Mouse (Mus musculus) liver, embryonic 14.5 days (tissue): ENCODE results near the gene Hspa12b. TPM values are rescaled to one million over a fixed set of nuclear protein-coding genes. Genes with fewer than 3 reads are reported as not detected.
"Not testable (repeated sequence)": the region's sequence is repeated elsewhere in the genome, so short reads cannot be mapped to it uniquely, and the experiment has no call there.

Experiments
- ATAC-seq: fragments of 200-750 bp; cut with Nextera tagmentation; 2 replicates; pipeline ENCODE4 v1.8.0; 2017; ENCODE audit warnings: moderate number of reproducible peaks, mild to moderate bottlenecking, moderate library complexity; ENCODE audit not compliant: insufficient read depth
- DNase-seq, 3 experiments: peaks; one replicate each; pipeline ENCODE4 v3.0.0-alpha.2; 2012 to 2013; ENCODE audit warnings: low read depth in 3 of 3, low spot score in 3 of 3
- H3K27ac ChIP-seq: fragments of 300-500 bp; sonication (generic); 2 replicates; pipeline ENCODE4 v1.5.1; 2014; ENCODE audit warnings: moderate library complexity, mild to moderate bottlenecking, control low read depth, inconsistent platforms
- H3K27me3 ChIP-seq: fragments of 300-500 bp; sonication (generic); 2 replicates; pipeline ENCODE4 v1.6.1; 2014; ENCODE audit warnings: mild to moderate bottlenecking, low read length, moderate library complexity; ENCODE audit not compliant: control insufficient read depth, insufficient read depth
- H3K36me3 ChIP-seq: fragments of 300-500 bp; sonication (generic); replicated peaks from 2 replicates; pipeline ENCODE4 v1.6.1; 2014; ENCODE audit warnings: low read depth; ENCODE audit not compliant: control insufficient read depth, insufficient read depth
- H3K4me1 ChIP-seq, 2 experiments: fragments of 200-500 bp in 1 of 2; fragments of 300-500 bp in 1 of 2; sonication (generic) in 1 of 2; replicated peaks; 2 replicates each; pipeline ENCODE4 v1.6.1; 2012 to 2014; ENCODE audit warnings: antibody characterized with exemption in 1 of 2, inconsistent platforms in 1 of 2, low read length in 1 of 2; ENCODE audit not compliant: control insufficient read depth in 2 of 2, insufficient read depth in 2 of 2
- H3K4me2 ChIP-seq: fragments of 300-500 bp; sonication (generic); 2 replicates; pipeline ENCODE4 v1.6.1; 2014; ENCODE audit warnings: low read depth, mild to moderate bottlenecking, control low read depth, moderate library complexity
- H3K4me3 ChIP-seq, 2 experiments: fragments of 200-500 bp in 1 of 2; fragments of 300-500 bp in 1 of 2; sonication (generic) in 1 of 2; 2 replicates each; pipeline ENCODE4 v1.5.1; 2012 to 2014; ENCODE audit warnings: low read depth in 2 of 2, low read length in 2 of 2, mild to moderate bottlenecking in 2 of 2, control low read depth in 1 of 2, inconsistent platforms in 1 of 2, moderate library complexity in 1 of 2; ENCODE audit not compliant: insufficient read depth in 1 of 2
- H3K9ac ChIP-seq: fragments of 300-500 bp; sonication (generic); replicated peaks from 2 replicates; pipeline ENCODE4 v1.6.1; 2014; ENCODE audit warnings: mild to moderate bottlenecking, control low read depth, moderate library complexity
- H3K9me3 ChIP-seq: fragments of 300-500 bp; sonication (generic); 2 replicates; pipeline ENCODE4 v1.6.1; 2016; ENCODE audit warnings: low read length, mixed read lengths; ENCODE audit not compliant: control insufficient read depth
- CTCF ChIP-seq: IDR thresholded peaks from 2 replicates; pipeline ENCODE4 v1.5.1; 2016; ENCODE audit warnings: antibody characterized with exemption, low read depth, control low read depth
- EP300 ChIP-seq: IDR thresholded peaks from 2 replicates; pipeline ENCODE4 v1.6.1; 2016; ENCODE audit warnings: antibody characterized with exemption, low read depth
- WGBS: fragments of 180-500 bp; shearing (Covaris S2); extraction: QIAGEN DNeasy Blood & Tissue Kit; methylation state at CpG from one replicate; pipeline ENCODE4 v1.1.7; 2014; ENCODE audit not compliant: insufficient replicate concordance; 5-methylcytosine and 5-hydroxymethylcytosine counted together
- polyA plus RNA-seq, 2 experiments: library from polyadenylated mRNA; depleted of rRNA in 1 of 2; stranded (reverse) in 1 of 2; unstranded in 1 of 2; fragments of >200 nt; fragmentation: Nextera tagmentation in 1 of 2; extraction: Ambion mirVana in 1 of 2; gene quantifications; 2 replicates each; pipeline versions ENCODE4 v1.2.1 to v1.2.3; 2012 to 2014

Gene Hspa12b
- polyA plus RNA-seq, 2 experiments, result 0.71 to 2.1 TPM

DNA sequence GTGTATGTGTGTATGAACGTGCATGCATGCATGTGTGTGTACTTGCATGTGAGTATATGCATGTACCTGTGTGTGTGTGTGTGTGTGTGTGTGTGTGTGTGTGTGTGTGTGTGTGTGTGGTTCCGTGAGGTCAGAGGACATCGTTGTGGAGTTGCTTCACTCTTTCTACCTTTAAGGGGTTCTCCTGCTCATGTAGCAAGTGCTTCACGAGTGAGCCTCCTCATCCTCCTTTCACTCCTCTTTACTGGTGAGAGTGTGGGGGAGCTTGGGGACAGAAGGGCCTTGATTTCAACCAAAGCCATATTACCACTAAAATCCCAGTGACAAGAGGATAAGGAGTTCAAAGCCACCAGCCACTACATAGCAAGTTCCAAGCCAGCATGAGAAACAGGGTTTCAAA, 30.0 kb upstream of the Hspa12b start:
- H3K9ac ChIP-seq, result no peak overlapping the region

DNA sequence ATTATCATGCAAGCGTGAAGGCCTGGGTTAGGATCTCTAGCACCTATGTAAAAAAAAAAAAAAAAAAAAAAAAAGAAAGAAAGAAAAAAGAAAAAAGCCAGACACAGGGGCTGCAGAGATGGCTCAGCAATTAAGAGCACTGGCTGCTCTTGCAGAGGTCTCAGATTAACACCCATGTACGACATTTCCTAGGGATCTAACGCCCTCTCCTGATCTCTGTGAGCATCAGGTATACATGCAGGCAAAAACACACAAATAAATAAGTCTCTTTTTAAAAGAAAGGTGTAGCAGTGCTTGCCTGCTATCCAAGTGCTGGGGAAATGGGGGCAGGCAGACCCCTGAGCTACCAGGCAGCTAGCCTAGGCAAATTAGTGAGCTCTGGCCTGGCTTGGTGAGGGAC, 25.6 kb upstream of the Hspa12b start:
- no peaks in the 10 kb centered on the region for H3K36me3 ChIP-seq
- no peak overlapping the region for H3K4me2 ChIP-seq
- TF ChIP-seq CTCF (no peak), EP300 (no peak)
- ATAC-seq (no peak), DNase-seq (no peak)
- H3K27ac ChIP-seq, result no peak overlapping the region
- H3K27me3 ChIP-seq, result no peaks in the 10 kb centered on the region
- H3K4me3 ChIP-seq, result no peak overlapping the region
- peaks cover 4 to 9% of the 10 kb centered on the region in 2 experiments for H3K4me1 ChIP-seq
- no peak overlapping the region for H3K9ac ChIP-seq
- H3K9me3 ChIP-seq, result no peaks in the 10 kb centered on the region
- WGBS, result 37% methylated on average over 3 of the region's 3 CpGs

More for the DNA sequence above, 30.0 kb upstream of the Hspa12b start:
- Histone ChIP-seq H3K4me2 (peak overlapping the region; percentile 67; the same call in 1 of the 2 replicates), H3K27me3 (no peaks in the 10 kb centered on the region), H3K4me3 (no peak overlapping the region), H3K9me3 (no peaks in the 10 kb centered on the region), H3K27ac (peak overlapping the region; percentile 96), H3K4me1 (peaks cover 17 to 20% of the 10 kb centered on the region in 2 experiments), H3K36me3 (no peaks in the 10 kb centered on the region)
- 70% methylated on average over 4 of the region's 4 CpGs for WGBS
- ATAC-seq, result no peak
- no peak for DNase-seq
- TF ChIP-seq EP300 (no peak), CTCF (no peak)

DNA sequence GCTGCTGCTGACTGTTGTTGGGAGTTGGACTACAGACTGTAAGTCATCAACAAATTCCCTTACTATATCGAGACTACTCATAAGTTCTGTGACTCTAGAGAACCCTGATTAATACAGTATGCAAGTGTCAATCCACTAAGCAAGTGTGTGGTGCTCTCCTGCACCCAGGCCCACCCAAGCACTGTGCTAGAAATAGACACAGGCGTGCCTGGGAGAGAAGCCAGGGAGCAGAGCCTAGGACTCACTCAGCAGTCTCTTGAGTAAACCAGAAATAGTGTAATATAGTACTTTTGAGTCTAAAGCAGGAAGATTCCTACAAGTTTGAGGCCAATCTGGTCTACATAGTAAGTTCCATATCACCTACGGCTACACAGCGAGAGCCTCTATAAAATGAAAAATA, 23.1 kb upstream of the Hspa12b start:
- no peak overlapping the region for H3K4me3 ChIP-seq
- H3K4me1 ChIP-seq, result no peaks in the 10 kb centered on the region
- ATAC-seq, result no peak
- no peak overlapping the region for H3K27ac ChIP-seq
- DNase-seq, result no peak
- no peaks in the 10 kb centered on the region for H3K9me3 ChIP-seq
- no peaks in the 10 kb centered on the region for H3K36me3 ChIP-seq
- WGBS, result 71% methylated on average over 4 of the region's 4 CpGs
- no peaks in the 10 kb centered on the region for H3K27me3 ChIP-seq
- TF ChIP-seq CTCF (no peak), EP300 (no peak)
- H3K9ac ChIP-seq, result no peak overlapping the region
- no peak overlapping the region for H3K4me2 ChIP-seq

DNA sequence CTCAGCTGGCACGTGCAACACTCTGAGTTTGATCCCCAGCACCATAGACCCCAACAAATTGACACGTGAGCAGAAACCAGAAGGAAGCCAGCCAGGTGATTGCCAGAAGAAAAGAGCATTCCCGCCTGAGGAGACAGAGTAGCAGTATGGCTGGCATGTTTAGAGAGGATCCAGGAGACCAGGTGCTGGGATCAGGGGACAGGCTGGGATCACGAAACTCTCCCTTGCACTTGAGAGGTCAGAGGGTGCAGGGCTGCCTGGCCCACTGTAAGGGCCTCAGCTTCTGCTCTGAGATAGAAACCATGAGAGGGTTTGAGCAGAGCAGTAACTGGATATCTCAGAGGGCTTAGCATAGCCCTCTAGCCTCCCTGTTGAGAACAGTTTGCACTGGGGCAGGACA, 22.0 kb upstream of the Hspa12b start:
- not testable (repeated sequence) for ATAC-seq, H3K9me3 ChIP-seq
- 55% methylated on average over 4 of the region's 4 CpGs for WGBS

DNA sequence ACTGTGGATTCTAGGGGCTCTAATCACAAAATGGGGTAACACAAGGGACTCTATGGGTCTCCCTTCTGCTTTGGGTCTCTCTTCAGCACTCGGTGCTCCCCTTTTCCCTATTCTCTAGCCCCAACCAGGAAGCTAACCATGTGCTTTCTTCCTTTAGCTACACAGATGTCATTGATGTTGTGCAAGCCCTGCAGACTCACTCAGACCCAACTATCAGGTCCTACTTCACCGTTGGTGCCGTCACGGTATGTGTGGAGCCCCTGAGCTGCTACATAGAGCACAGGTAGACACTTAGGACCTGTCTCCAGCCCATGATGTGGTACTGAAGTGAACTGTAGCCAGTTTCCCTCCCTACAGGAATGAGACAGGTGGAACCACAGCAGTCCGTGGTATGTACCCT, 21.1 kb upstream of the Hspa12b start:
- 56% methylated on average over 5 of the region's 5 CpGs for WGBS
- no peak for TF ChIP-seq EP300
- no peak for TF ChIP-seq CTCF
- Histone ChIP-seq H3K27ac (no peak overlapping the region), H3K9ac (no peak overlapping the region), H3K9me3 (no peaks in the 10 kb centered on the region), H3K4me1 (no peaks in the 10 kb centered on the region), H3K36me3 (no peaks in the 10 kb centered on the region), H3K27me3 (no peaks in the 10 kb centered on the region), H3K4me2 (no peak overlapping the region), H3K4me3 (no peak overlapping the region)
- no peak for ATAC-seq
- DNase-seq, result no peak

More for the DNA sequence above, 22.0 kb upstream of the Hspa12b start:
- not testable (repeated sequence) for H3K4me3 ChIP-seq, H3K27me3 ChIP-seq, DNase-seq, H3K9ac ChIP-seq, H3K4me1 ChIP-seq, H3K36me3 ChIP-seq, H3K27ac ChIP-seq, H3K4me2 ChIP-seq
